Mouse (Mus musculus): ENCODE measurements around the gene Ing5.
"Not testable (repeated sequence)": the region's sequence is repeated elsewhere in the genome, so short reads cannot be mapped to it uniquely, and the experiment has no call there.

Ing5 gene

DNA sequence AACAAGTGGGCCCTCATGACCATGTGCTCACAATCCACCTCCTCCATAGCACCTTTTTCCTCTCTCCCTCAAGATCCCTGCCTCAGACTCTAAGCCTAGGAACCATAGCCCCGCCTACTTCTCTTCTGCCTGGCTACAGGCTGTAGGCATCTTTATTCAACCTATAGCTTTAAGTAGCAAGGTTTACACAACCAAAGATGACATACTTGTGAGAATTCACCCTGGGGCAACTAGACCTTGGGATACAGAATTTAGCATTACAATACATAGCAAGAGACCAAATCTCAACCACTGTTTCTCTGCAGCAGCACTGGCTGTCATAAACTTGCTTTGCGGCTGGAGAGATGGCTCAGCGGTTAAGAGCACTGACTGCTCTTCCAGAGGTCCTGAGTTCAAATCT, 6.2 kb downstream of the Ing5 start:
- no peak for ATAC-seq (ENCODE audit: low TSS enrichment)

DNA sequence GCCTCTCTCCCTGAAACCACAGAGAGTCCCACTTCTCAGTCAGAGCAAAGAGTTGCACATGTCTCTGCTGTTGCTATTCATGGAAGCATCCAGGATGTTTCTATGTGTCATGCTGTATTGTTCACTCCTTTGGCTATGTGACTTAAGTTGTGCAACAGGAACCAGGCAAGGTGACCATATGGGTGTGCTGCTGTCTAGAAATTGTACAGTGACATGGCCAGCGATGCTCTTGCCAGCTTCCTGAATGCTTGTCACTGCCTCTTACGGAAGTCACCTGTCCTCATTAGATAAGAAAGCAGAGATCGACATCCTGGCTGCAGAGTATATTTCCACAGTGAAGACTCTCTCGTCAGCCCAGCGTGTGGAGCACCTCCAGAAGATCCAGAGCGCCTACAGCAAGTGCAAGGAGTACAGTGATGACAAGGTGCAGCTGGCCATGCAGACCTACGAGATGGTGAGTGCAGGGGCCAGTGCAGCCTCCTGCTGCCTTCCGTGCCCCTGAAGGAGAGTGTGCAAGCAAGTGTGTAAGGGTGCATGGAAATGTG, 7.8 kb downstream of the Ing5 start:
- peak; percentile 22; the same call in 1 of the 2 replicates for ATAC-seq (ENCODE audit: low TSS enrichment)

DNA sequence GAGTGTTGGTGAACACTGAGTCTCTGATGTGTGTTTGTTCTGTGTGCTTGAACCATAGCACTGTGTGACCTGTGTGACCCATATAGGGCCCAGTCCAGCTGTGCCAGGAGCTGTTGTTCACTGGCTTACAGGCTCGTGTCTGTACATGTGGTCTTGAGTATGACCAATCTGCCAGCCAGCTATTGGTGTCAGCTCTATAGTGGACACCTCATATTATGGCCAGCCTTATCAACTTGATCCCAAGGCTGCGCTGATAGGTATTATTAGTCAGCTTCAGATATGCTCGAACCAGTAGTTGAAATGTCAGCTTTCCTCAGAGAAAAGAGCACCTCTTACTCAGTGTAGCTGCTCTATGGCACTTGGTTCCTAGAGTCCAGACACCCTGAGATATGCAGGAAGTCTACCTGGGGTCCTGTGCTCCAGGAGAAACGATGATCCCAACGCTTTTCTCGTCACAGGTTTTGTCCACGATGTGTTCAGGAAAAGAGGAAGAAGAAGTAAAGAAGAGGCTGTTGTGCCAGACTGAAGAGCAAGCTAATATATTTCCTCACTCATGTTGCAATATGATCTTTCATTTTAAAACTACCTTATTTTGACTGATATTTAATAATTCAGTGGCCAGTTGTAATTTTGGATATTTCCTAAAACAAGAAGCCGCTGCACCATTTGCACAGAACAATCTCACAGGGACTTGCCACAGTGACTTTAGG, 14.2 kb downstream of the Ing5 start:
- no peak for ATAC-seq (ENCODE audit: low TSS enrichment)

GRCm38 (mm10) chr1:93818722-93819121, 15.0 kb downstream of the Ing5 start:
- ATAC-seq (ENCODE audit: low TSS enrichment), result no peak

DNA sequence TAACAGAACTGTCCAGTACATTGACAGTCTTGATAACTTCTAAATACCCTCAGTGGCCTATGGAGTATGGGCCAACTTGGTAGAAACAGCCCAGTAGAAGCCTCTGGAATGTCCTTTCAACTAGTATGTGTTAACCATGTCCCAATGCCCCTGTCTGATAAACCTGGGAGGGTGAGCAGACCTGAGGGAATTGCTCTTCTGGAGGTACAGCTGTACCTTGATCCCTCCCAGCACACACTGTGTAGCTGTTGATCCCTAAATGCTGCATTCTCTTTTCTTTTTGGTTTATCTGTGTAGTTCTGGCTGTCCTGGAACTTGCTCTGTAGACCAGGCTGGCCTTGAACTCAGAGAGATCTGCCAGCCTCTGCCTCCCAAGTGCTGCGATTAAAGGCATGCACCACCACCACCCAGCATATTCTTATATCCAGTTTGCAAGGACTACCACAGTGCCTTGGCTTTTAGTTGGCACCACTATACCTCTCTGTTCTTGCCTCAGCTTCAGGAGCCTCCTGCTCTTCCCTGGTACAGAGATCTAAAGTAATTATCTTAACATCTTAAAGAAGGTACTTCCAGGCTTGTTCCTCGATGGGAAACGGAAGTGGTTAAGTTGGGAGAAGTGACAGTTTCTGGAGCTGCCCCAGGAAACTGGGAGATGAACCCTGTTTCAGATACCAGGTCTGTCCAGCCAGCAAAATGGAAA, 20.2 kb downstream of the Ing5 start:
- no peak for ATAC-seq (ENCODE audit: low TSS enrichment)

GRCm38 (mm10) chr1:93824609-93825008, 20.8 kb downstream of the Ing5 start, which contains the start of gene D2hgdh:
Gene D2hgdh, plus strand, starts transcription at chr1:93824909.
- peak; percentile 7 for ATAC-seq (ENCODE audit: low TSS enrichment)

GRCm38 (mm10) chr1:93825105-93825674, 21.4 kb downstream of the Ing5 start:
- peak; percentile 90 for ATAC-seq (ENCODE audit: low TSS enrichment)

DNA sequence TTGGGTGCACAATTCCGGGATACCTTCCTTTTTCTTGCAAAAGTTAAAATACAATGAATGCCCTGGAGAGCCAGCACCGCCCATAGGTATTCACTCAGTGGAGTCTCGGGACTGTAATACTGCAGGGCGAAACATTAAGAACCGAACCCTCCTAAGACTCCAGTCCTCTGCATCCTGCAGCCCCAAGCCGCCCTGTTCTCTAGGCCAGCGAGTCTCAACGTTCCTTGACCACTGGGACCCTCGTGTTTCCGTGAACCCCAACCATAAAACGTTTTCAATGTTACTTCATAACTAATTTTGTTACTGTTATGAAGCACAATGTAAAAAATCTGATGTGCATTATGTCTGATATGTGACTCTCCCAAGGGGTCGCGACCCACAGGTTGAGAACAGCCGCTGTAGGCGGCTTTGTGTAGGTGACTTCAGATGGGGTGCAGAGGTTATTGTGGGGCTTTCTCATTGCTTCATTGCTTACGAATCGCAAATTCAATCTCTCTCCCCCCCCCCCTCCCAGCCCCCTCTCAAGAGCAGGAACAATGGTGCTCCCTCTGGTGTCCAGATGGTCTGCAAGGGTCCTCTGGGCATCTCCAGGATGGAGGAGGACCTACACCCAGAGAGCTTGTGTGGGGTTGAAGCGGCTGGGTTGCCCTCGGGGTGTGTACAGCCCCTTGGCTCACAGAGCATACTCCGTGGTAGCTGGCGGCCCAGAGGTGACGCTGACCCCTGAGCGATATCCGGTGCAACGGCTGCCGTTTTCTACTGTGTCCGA, 22.2 kb downstream of the Ing5 start:
- ATAC-seq (ENCODE audit: low TSS enrichment), result peak; percentile 35

DNA sequence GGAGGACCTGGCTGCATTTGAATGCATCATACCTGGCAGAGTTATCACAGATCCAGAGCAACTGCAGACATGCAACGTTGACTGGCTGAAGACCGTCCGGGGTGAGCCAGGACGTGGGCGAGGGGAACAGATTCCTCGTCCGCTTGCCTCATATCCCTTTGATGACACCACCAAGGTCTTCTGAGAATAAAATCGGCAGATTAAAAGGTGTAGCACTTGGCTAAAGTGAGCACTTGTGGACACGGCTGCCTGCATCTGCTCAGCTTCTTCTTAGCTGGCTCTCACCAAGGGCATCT, 22.7 kb downstream of the Ing5 start:
- no peak for ATAC-seq (ENCODE audit: low TSS enrichment)

DNA sequence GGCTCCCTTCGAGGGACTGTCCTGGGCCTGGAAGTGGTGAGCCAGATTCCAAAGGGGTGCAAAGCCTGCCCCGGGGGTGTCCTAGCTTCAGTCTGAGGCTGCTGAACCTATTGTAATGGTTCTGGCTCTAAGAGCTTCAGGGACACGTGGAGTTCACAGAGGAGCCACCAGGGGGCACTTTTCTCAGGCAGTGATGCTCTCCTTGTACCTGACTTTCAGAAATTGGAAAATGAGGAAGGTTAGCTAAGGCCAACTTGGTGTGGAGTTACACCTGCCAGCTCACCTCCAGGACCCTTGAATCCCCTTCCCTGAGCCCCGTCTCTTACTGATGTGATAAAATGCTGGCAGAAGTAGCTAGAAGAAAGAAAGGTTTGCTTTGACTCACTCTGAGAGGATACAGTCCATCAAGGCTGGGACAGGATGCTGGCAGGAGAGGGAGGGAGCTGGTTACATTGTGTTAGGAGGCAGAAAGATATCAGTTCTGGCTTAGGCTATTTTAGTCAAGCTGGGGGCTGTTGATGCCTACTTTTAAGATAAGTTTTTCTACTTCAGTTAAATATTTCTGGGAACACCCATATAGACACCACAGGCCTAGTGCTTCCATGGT, 29.1 kb downstream of the Ing5 start:
- ATAC-seq (ENCODE audit: low TSS enrichment), result peak; percentile 91

DNA sequence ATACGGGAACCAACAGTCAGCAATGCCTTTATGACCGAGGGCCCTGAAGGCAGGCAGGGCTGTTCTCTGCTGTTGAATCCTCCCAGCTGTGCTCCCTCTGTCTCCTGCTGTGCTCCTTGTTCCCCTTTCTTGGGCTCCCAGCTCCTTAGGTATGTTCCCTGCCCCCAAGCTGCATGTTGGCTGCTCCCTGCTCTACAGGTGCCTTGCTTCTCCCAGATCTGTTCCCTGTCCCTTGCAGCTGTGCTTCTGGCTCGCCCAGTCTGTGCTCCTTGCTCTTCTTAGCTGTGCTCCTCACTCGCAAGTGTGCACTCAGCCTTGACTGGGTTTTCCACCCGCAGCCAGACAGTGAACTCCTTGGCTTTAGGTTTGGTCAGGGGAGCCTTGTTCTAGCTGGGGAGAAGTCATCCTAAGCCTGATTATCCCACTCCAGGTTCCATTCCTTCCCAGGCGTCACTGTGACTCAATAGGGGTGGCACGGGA, 30.9 kb downstream of the Ing5 start:
- no peak for ATAC-seq (ENCODE audit: low TSS enrichment)

DNA sequence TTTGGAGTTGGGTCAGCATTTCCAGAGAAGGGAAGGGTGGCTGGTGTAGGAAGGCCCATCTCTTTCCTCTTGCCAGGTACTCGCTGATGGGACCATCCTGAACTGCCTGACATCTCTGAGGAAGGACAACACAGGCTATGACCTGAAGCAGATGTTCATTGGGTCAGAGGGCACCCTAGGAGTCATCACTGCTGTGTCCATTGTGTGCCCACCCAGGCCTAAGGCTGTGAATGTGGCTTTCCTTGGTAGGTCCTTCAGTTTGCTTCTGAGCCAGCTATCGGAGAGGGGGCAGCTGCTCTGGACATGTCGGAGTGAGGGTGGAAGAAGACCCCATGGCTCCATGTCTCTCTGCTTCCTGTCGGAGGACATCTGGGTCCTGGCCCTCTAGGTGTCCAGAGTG, 31.4 kb downstream of the Ing5 start:
- no peak for ATAC-seq (ENCODE audit: low TSS enrichment)

DNA sequence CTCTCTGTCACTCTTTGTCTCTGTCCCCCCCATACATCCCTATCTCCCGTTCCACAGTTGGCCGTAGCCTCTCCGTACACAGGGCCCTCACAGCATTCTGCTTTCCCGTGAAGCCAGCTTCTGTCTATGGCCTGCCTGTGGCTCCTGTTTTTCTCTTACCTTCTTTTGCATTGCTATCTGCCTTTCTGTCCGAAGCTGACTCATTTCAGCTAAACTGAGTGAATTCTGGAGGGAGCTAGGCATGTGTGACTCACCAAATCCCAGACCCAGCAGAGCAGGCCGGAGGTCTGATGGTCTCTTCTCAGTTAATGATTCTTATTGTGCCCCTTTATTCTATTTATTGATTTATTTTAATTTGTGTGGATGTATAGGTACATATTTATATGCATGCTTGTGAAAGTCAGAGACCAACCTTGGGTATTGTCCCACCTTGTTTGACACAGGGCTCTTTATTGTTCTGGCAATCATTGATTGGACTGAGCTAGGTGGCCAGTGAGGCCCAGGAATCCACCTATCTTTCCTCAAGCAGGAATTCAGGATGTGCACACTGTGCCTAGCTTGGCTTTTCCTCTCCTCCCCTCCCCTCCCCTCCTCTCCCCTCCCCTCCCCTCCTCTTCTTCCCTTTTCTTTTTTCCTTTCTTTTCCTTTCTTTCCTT, 32.2 kb downstream of the Ing5 start:
- peak; percentile 63 for ATAC-seq (ENCODE audit: low TSS enrichment)

- ATAC-seq (ENCODE audit: low TSS enrichment), result no peak
Observed at GRCm38 (mm10) chr1:93836532-93836913, 32.8 kb downstream of the Ing5 start.

DNA sequence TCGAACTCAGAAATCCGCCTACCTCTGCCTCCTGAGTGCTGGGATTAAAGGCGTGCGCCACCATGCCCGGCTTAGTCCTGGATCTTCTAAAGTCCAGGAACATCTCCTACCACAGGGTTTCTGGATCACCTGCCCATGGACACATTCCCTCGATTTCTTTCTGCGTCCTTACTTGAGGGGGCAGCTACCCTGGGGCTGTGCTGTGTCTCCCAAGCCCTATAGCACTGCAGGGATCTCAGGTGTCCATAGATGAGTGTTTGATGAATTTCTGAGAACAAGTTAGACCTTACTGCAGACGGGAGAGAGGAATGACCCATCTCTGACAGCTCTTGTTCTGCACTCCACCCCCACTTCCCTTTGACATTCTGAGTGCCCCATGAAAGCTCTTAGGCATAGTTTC, 33.6 kb downstream of the Ing5 start:
- ATAC-seq (ENCODE audit: low TSS enrichment), result no peak

GRCm38 (mm10) chr1:93838569-93838968, 34.8 kb downstream of the Ing5 start:
- ATAC-seq (ENCODE audit: low TSS enrichment), result not testable (repeated sequence)

GRCm38 (mm10) chr1:93845766-93846366, 42.1 kb downstream of the Ing5 start:
- ATAC-seq (ENCODE audit: low TSS enrichment), result peak; percentile 100

DNA sequence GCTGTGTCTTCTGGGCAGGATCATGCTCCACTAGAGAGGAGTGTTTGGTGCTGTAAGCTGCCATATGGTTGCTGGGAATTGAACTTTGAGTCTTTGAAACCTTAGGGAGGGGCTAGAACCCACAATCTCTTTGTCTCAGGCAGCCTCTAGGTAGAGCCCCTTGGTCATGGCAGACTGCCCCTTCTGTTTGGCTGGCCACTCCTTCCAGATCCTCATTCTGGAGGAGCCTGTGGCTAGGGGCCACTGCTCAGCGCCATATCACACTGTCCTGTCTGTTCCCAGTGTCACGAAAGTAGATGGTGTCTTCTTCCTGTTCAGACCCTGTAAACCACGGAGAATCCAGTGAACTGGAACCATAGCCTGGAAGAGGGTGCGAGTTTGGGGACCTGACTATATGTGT, 52.0 kb downstream of the Ing5 start:
- not testable (repeated sequence) for ATAC-seq (ENCODE audit: low TSS enrichment)

GRCm38 (mm10) chr1:93857370-93857769, 53.6 kb downstream of the Ing5 start:
- ATAC-seq (ENCODE audit: low TSS enrichment), result no peak

- ATAC-seq (ENCODE audit: low TSS enrichment), result no peak
Observed at GRCm38 (mm10) chr1:93857991-93858390, 54.2 kb downstream of the Ing5 start.

DNA sequence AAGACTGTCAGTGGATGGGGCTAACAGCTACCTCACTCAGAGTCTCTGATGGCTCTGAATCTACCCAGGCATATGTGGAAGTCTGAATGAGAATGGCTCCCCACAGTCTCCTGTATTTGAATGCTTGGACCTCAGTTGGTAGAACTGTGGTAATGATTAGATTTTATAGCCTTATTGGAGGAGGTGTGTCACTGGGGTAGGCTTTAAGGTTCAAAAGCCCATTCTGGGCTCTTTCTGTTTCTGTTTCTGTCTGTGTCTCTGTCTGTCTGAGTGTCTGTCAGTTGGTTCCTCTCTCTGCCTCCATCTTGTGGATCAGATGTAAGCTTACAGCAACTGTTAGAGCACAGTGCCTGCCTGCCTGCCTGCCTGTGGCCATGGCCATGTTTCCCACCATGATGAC, 55.9 kb downstream of the Ing5 start:
- no peak for ATAC-seq (ENCODE audit: low TSS enrichment)

All from frontal cortex, adult (tissue).